Mouse (Mus musculus) MEL (cell line): ENCODE results near the gene Scel. TPM values are rescaled to one million over a fixed set of nuclear protein-coding genes. Genes with fewer than 3 reads are reported as not detected.
A peak's percentile ranks its signal among the peaks of the same experiment; 100 is the strongest.

Source experiments
- DNase-seq: peaks from one replicate; pipeline ENCODE4 v3.0.0; 2011; ENCODE audit warnings: low read depth, low spot score
- H3K27ac ChIP-seq: 2 replicates; pipeline ENCODE4 v1.5.1; 2012; ENCODE audit warnings: low read depth, mild to moderate bottlenecking, control low read depth, low read length, moderate library complexity; ENCODE audit not compliant: control insufficient read depth
- H3K27me3 ChIP-seq, 2 experiments: fragments of 150-350 bp in 1 of 2; sonication (generic) in 1 of 2; 2 replicates each; pipeline ENCODE4 v1.6.1; 2012; ENCODE audit warnings: low read length in 2 of 2, mild to moderate bottlenecking in 2 of 2, improper control_type of control experiment in 1 of 2, moderate library complexity in 1 of 2; ENCODE audit not compliant: insufficient read depth in 2 of 2, control insufficient read depth in 1 of 2
- H3K36me3 ChIP-seq, 2 experiments: 2 replicates each; pipeline ENCODE4 v1.6.1; 2012 to 2014; ENCODE audit warnings: low read length in 2 of 2, improper control_type of control experiment in 1 of 2, inconsistent platforms in 1 of 2, mild to moderate bottlenecking in 1 of 2; ENCODE audit not compliant: insufficient read depth in 2 of 2, control insufficient read depth in 1 of 2
- H3K4me1 ChIP-seq, 2 experiments: fragments of 150-350 bp in 1 of 2; sonication (generic) in 1 of 2; 2 replicates each; pipeline ENCODE4 v1.6.1; 2012; ENCODE audit warnings: low read length in 2 of 2, improper control_type of control experiment in 1 of 2, mild to moderate bottlenecking in 1 of 2; ENCODE audit not compliant: insufficient read depth in 2 of 2, control insufficient read depth in 1 of 2
- H3K4me3 ChIP-seq, 2 experiments: fragments of 150-350 bp in 1 of 2; sonication (generic) in 1 of 2; 2 replicates each; pipeline ENCODE4 v1.5.1; 2012; ENCODE audit warnings: low read depth in 2 of 2, low read length in 2 of 2, mild to moderate bottlenecking in 2 of 2, moderate library complexity in 2 of 2, control low read depth in 1 of 2, improper control_type of control experiment in 1 of 2; ENCODE audit not compliant: control insufficient read depth in 1 of 2, insufficient read depth in 1 of 2
- H3K79me2 ChIP-seq: 2 replicates; pipeline ENCODE4 v1.6.1; 2012; ENCODE audit warnings: mild to moderate bottlenecking, low read length, moderate library complexity; ENCODE audit not compliant: control insufficient read depth, poor library complexity, insufficient read depth
- H3K9ac ChIP-seq: 2 replicates; pipeline ENCODE4 v1.6.1; 2012; ENCODE audit warnings: low read depth, mild to moderate bottlenecking, control low read depth, low read length, moderate library complexity; ENCODE audit not compliant: control insufficient read depth, poor library complexity, severe bottlenecking
- H3K9me3 ChIP-seq: fragments of 150-350 bp; sonication (generic); replicated peaks from 2 replicates; pipeline ENCODE4 v1.6.1; 2012; ENCODE audit warnings: mild to moderate bottlenecking, low read length, improper control_type of control experiment, moderate library complexity; ENCODE audit not compliant: insufficient read depth
- BHLHE40 ChIP-seq: IDR thresholded peaks from 2 replicates; pipeline ENCODE4 v1.6.1; 2012; ENCODE audit warnings: low read depth, mild to moderate bottlenecking, inconsistent platforms, low read length, improper control_type of control experiment, borderline replicate concordance
- CTCF ChIP-seq, 3 experiments: IDR thresholded peaks in 2 of 3; conservative IDR thresholded peaks in 1 of 3; 2 replicates each; pipeline ENCODE4 v1.5.1; 2011 to 2012; ENCODE audit warnings: low read length in 3 of 3, low read depth in 2 of 3, mild to moderate bottlenecking in 2 of 3, improper control_type of control experiment in 1 of 3, inconsistent platforms in 1 of 3, mixed read lengths in 1 of 3, moderate library complexity in 1 of 3; ENCODE audit not compliant: control insufficient read depth in 1 of 3, insufficient read depth in 1 of 3, poor library complexity in 1 of 3, severe bottlenecking in 1 of 3
- E2F4 ChIP-seq: IDR thresholded peaks from 2 replicates; pipeline ENCODE4 v1.6.1; 2011; ENCODE audit warnings: low read depth, low read length, improper control_type of control experiment, borderline replicate concordance
- ELF1 ChIP-seq: IDR thresholded peaks from 2 replicates; pipeline ENCODE4 v1.6.1; 2014; ENCODE audit warnings: low read depth, mild to moderate bottlenecking, inconsistent platforms, low read length, improper control_type of control experiment, moderate library complexity
- EP300 ChIP-seq, 2 experiments: IDR thresholded peaks; 2 replicates each; pipeline ENCODE4 v1.6.1; 2011; ENCODE audit warnings: improper control_type of control experiment in 2 of 2, low read length in 2 of 2, low read depth in 1 of 2, mild to moderate bottlenecking in 1 of 2
- ETS1 ChIP-seq: IDR thresholded peaks from 2 replicates; pipeline ENCODE4 v1.6.1; 2012; ENCODE audit warnings: low read depth, mild to moderate bottlenecking, inconsistent platforms, low read length, improper control_type of control experiment, moderate library complexity
- GATA1 ChIP-seq: IDR thresholded peaks from 2 replicates; pipeline ENCODE4 v1.6.1; 2011; ENCODE audit warnings: low read depth, low read length, improper control_type of control experiment
- JUND ChIP-seq: IDR thresholded peaks from 2 replicates; pipeline ENCODE4 v1.6.1; 2011; ENCODE audit warnings: low read depth, mild to moderate bottlenecking, improper control_type of control experiment, low read length
- KAT2A ChIP-seq: conservative IDR thresholded peaks from 2 replicates; pipeline ENCODE4 v1.6.1; 2012; ENCODE audit warnings: low read depth, low read length, improper control_type of control experiment, inconsistent platforms
- MAZ ChIP-seq: IDR thresholded peaks from 2 replicates; pipeline ENCODE4 v1.6.1; 2012; ENCODE audit warnings: low read depth, mild to moderate bottlenecking, inconsistent platforms, low read length, improper control_type of control experiment
- MYB ChIP-seq: IDR thresholded peaks from 2 replicates; pipeline ENCODE4 v1.6.1; 2011; ENCODE audit warnings: mild to moderate bottlenecking, low read depth, low read length, improper control_type of control experiment
- RAD21 ChIP-seq: IDR thresholded peaks from 2 replicates; pipeline ENCODE4 v1.6.1; 2011; ENCODE audit warnings: mild to moderate bottlenecking, low read depth, low read length, improper control_type of control experiment
- RCOR1 ChIP-seq: IDR thresholded peaks from 2 replicates; pipeline ENCODE4 v1.6.1; 2012; ENCODE audit warnings: low read depth, mild to moderate bottlenecking, inconsistent platforms, low read length, improper control_type of control experiment
- SIN3A ChIP-seq: IDR thresholded peaks from 2 replicates; pipeline ENCODE4 v1.6.1; 2012; ENCODE audit warnings: low read length, improper control_type of control experiment, inconsistent platforms
- SMC3 ChIP-seq: IDR thresholded peaks from 2 replicates; pipeline ENCODE4 v1.6.1; 2011; ENCODE audit warnings: low read depth, low read length, improper control_type of control experiment
- TBP ChIP-seq: IDR thresholded peaks from 2 replicates; pipeline ENCODE4 v1.8.0; 2011; ENCODE audit warnings: low read depth, low read length, improper control_type of control experiment
- USF1 ChIP-seq: IDR thresholded peaks from 2 replicates; pipeline ENCODE4 v1.6.1; 2014; ENCODE audit warnings: low read depth, mild to moderate bottlenecking, inconsistent platforms, low read length, improper control_type of control experiment, moderate library complexity
- USF2 ChIP-seq, 2 experiments: IDR thresholded peaks; 2 replicates each; pipeline ENCODE4 v1.6.1; 2011 to 2012; ENCODE audit warnings: improper control_type of control experiment in 2 of 2, low read length in 2 of 2, borderline replicate concordance in 1 of 2, inconsistent platforms in 1 of 2, low read depth in 1 of 2, mild to moderate bottlenecking in 1 of 2; ENCODE audit not compliant: insufficient read depth in 1 of 2
- ZC3H11A ChIP-seq: IDR thresholded peaks from 2 replicates; pipeline ENCODE4 v1.6.1; 2012; ENCODE audit warnings: low read depth, mild to moderate bottlenecking, inconsistent platforms, low read length, improper control_type of control experiment
- ZKSCAN1 ChIP-seq: IDR thresholded peaks from 2 replicates; pipeline ENCODE4 v1.6.1; 2012; ENCODE audit warnings: low read depth, mild to moderate bottlenecking, inconsistent platforms, low read length, improper control_type of control experiment, moderate library complexity
- ZNF384 ChIP-seq: IDR thresholded peaks from 2 replicates; pipeline ENCODE4 v1.6.1; 2012; ENCODE audit warnings: low read depth, mild to moderate bottlenecking, inconsistent platforms, low read length, improper control_type of control experiment
- polyA plus RNA-seq, 2 experiments: library from polyadenylated mRNA; stranded (reverse) in 1 of 2; unstranded in 1 of 2; fragments of >175 nt in 1 of 2; fragments of >200 nt in 1 of 2; gene quantifications; 2 replicates each; pipeline versions ENCODE4 v1.2.1 to v1.2.4; 2012; ENCODE audit warnings: low replicate concordance in 2 of 2, low read depth in 1 of 2; ENCODE audit not compliant: insufficient read length in 2 of 2, insufficient read depth in 1 of 2, missing spikeins in 1 of 2
- total RNA-seq: library from RNA; depleted of rRNA; stranded (reverse); fragments of 300-350 nt; gene quantifications from 2 replicates; pipeline ENCODE4 v1.2.3, GENCODE M21; 2012

Scel gene
- total and polyA plus RNA-seq, 3 experiments, result not detected

GRCm38 (mm10) chr14:103486974-103487373, 26.2 kb upstream of the Scel start:
- H3K27ac ChIP-seq, result no peak overlapping the region
- no peaks in the 10 kb centered on the region for H3K9me3 ChIP-seq
- no peaks in the 10 kb centered on the region for H3K79me2 ChIP-seq
- H3K4me1 ChIP-seq, result no peaks in the 10 kb centered on the region
- DNase-seq, result peak; percentile 55
- TF ChIP-seq ZKSCAN1 (no peak), ELF1 (0 out of 2 replicates have a peak, but pooled peaks have one; percentile 15), ZNF384 (peak; percentile 94), ETS1 (no peak), TBP (no peak), EP300 (IDR thresholded peaks at IDR 0.05; ENCODE audit: low read depth in 1 of 2, low read length in 2 of 2) (peak in 1 of 2 experiments; percentile 12; a peak in 1 of 4 replicates), RCOR1 (peak; percentile 40; the same call in 1 of the 2 replicates)
- no peaks in the 10 kb centered on the region; a peak in 1 of 4 replicates for H3K27me3 ChIP-seq
- no peak overlapping the region for H3K4me3 ChIP-seq
- no peak overlapping the region for H3K9ac ChIP-seq
- H3K36me3 ChIP-seq, result no peaks in the 10 kb centered on the region

GRCm38 (mm10) chr14:103488659-103489058, 24.5 kb upstream of the Scel start:
- TF ChIP-seq RAD21 (peak; percentile 49), GATA1 (no peak), E2F4 (no peak), SMC3 (peak; percentile 44), SIN3A (no peak), ZC3H11A (no peak; the same call in 1 of the 2 replicates), MYB (no peak), USF2 (IDR thresholded peaks at IDR 0.05; ENCODE audit: borderline replicate concordance in 1 of 2, insufficient read depth in 1 of 2, low read depth in 1 of 2, low read length in 2 of 2) (no peak), CTCF (IDR thresholded peaks at IDR 0.05 in 2 of 3, conservative IDR thresholded peaks at IDR 0.05 in 1 of 3; ENCODE audit: control insufficient read depth in 1 of 3, insufficient read depth in 1 of 3, low read depth in 2 of 3, low read length in 3 of 3, poor library complexity in 1 of 3, severe bottlenecking in 1 of 3) (peak in 1 of 3 experiments; percentile 43; a peak in 2 of 6 replicates), USF1 (no peak), MAZ (no peak), BHLHE40 (no peak), JUND (no peak), KAT2A (no peak), ETS1 (no peak)
- TF ChIP-seq, all 39 proteins: peak for 3
- no peaks in the 10 kb centered on the region for H3K4me1 ChIP-seq
- no peaks in the 10 kb centered on the region; a peak in 1 of 4 replicates for H3K27me3 ChIP-seq
- no peak for DNase-seq
- H3K36me3 ChIP-seq, result no peaks in the 10 kb centered on the region
- no peaks in the 10 kb centered on the region for H3K79me2 ChIP-seq
- H3K4me3 ChIP-seq, result no peak overlapping the region
- H3K9me3 ChIP-seq, result no peaks in the 10 kb centered on the region
- H3K27ac ChIP-seq, result no peak overlapping the region
- H3K9ac ChIP-seq, result no peak overlapping the region
